Mouse (Mus musculus): ENCODE results near the gene Hspb2. TPM values are rescaled to one million over a fixed set of nuclear protein-coding genes. Genes with fewer than 3 reads are reported as not detected.

The Hspb2 gene
- polyA plus RNA-seq, 1 experiment = 249 TPM

GRCm38 (mm10) chr9:50727171-50727924 is 24.8 kb downstream of the Hspb2 start:
- Histone ChIP-seq H3K79me2 (ENCODE audit: control insufficient read depth, insufficient read depth) (no peaks in the 10 kb centered on the region), H3K4me2 (ENCODE audit: low read depth) (peak overlapping the region; percentile 86), H3K4me3 (peak overlapping the region; percentile 27), H3ac (ENCODE audit: control insufficient read depth, insufficient read length) (no peak overlapping the region), H3K36me3 (ENCODE audit: control insufficient read depth, insufficient read depth) (no peaks in the 10 kb centered on the region), H3K27me3 (ENCODE audit: control insufficient read depth, insufficient read depth, insufficient read length) (no peaks in the 10 kb centered on the region)
- TF ChIP-seq CEBPB (IDR thresholded peaks at IDR 0.05; ENCODE audit: insufficient read depth, poor library complexity, severe bottlenecking) (no peak), TCF3 (IDR thresholded peaks at IDR 0.05; ENCODE audit: insufficient read length, low read depth) (no peak), MYOD1 (IDR thresholded peaks at IDR 0.05; ENCODE audit: control insufficient read depth in 1 of 3, insufficient read length in 2 of 3, low read depth in 2 of 3) (peak in 2 of 3 experiments; percentile 29 to 62), MYOG (IDR thresholded peaks at IDR 0.05; ENCODE audit: control insufficient read depth in 1 of 3, insufficient read depth in 1 of 3, insufficient read length in 2 of 3, low read depth in 2 of 3) (peak in 1 of 3 experiments; percentile 65)

GRCm38 (mm10) chr9:50725921-50726590 is 26.1 kb downstream of the Hspb2 start:
- Histone ChIP-seq H3K4me2 (ENCODE audit: low read depth) (no peak overlapping the region), H3K79me2 (ENCODE audit: control insufficient read depth, insufficient read depth) (no peaks in the 10 kb centered on the region), H3K27me3 (ENCODE audit: control insufficient read depth, insufficient read depth, insufficient read length) (no peaks in the 10 kb centered on the region), H3ac (ENCODE audit: control insufficient read depth, insufficient read length) (no peak overlapping the region), H3K36me3 (ENCODE audit: control insufficient read depth, insufficient read depth) (no peaks in the 10 kb centered on the region), H3K4me3 (no peak overlapping the region)
- TF ChIP-seq REST (IDR thresholded peaks at IDR 0.05; ENCODE audit: insufficient read depth, insufficient read length) = no peak
- TF ChIP-seq E2F4 (IDR thresholded peaks at IDR 0.05; ENCODE audit: insufficient read depth) = no peak
- TF ChIP-seq TCF12 (IDR thresholded peaks at IDR 0.05; ENCODE audit: insufficient read depth, poor library complexity, severe bottlenecking) = no peak

DNA sequence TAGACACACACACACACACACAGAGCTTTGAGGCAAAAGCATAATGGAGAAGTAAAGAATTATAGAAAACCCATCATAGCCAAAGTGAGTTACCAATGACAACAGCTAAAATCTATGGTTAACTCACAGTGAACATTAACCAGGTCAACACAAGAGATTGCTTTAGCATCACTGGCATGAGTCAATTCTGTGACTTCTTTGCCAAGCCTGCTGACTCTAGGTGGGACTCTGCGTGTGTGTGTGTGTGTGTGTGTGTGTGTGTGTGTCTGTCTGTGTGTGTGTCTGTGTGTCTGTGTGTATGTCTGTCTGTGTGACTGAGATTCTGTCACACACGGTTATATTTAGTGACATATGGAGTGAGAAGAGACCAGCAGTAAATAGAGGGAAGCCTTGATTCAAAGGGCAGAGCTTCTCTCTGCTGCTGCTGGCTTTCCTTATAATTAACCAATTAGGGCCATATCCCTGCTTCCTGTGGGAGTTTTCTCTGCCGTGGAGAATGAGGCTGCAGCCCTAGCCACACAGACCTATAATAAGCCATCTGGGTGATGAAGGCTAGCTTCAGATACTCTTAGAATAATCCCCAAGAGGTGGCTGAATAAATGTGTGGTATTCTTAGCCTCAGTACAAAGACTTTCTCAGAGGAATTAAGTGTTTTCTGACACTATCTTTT is 27.4 kb downstream of the Hspb2 start:
- no peak overlapping the region for H3ac ChIP-seq (ENCODE audit: control insufficient read depth, insufficient read length)
- H3K27me3 ChIP-seq (ENCODE audit: control insufficient read depth, insufficient read depth, insufficient read length) = no peaks in the 10 kb centered on the region
- H3K4me3 ChIP-seq = no peak overlapping the region
- H3K4me2 ChIP-seq (ENCODE audit: low read depth) = no peak overlapping the region
- no peaks in the 10 kb centered on the region for H3K79me2 ChIP-seq (ENCODE audit: control insufficient read depth, insufficient read depth)
- no peaks in the 10 kb centered on the region for H3K36me3 ChIP-seq (ENCODE audit: control insufficient read depth, insufficient read depth)
- TF ChIP-seq TCF3 (IDR thresholded peaks at IDR 0.05; ENCODE audit: insufficient read length, low read depth) (no peak), USF1 (IDR thresholded peaks at IDR 0.05; ENCODE audit: low read depth) (no peak), TCF12 (IDR thresholded peaks at IDR 0.05; ENCODE audit: insufficient read depth, poor library complexity, severe bottlenecking) (no peak), E2F4 (IDR thresholded peaks at IDR 0.05; ENCODE audit: insufficient read depth) (no peak), POLR2A (IDR thresholded peaks at IDR 0.05; ENCODE audit: insufficient read length, low read depth) (no peak), POLR2AphosphoS2 (IDR thresholded peaks at IDR 0.05; ENCODE audit: insufficient read length, low read depth) (no peak), SRF (IDR thresholded peaks at IDR 0.05; ENCODE audit: control insufficient read depth, insufficient read length, low read depth) (no peak), MYOG (IDR thresholded peaks at IDR 0.05; ENCODE audit: control insufficient read depth in 1 of 3, insufficient read depth in 1 of 3, insufficient read length in 2 of 3, low read depth in 2 of 3) (no peak), MAX (IDR thresholded peaks at IDR 0.05; ENCODE audit: low read depth) (no peak), REST (IDR thresholded peaks at IDR 0.05; ENCODE audit: insufficient read depth, insufficient read length) (no peak), MYOD1 (IDR thresholded peaks at IDR 0.05; ENCODE audit: control insufficient read depth in 1 of 3, insufficient read length in 2 of 3, low read depth in 2 of 3) (no peak), CEBPB (IDR thresholded peaks at IDR 0.05; ENCODE audit: insufficient read depth, poor library complexity, severe bottlenecking) (no peak)

- Histone ChIP-seq H3ac (ENCODE audit: control insufficient read depth, insufficient read length) (no peak overlapping the region), H3K79me2 (ENCODE audit: control insufficient read depth, insufficient read depth) (no peaks in the 10 kb centered on the region), H3K4me2 (ENCODE audit: low read depth) (no peak overlapping the region), H3K4me3 (no peak overlapping the region), H3K27me3 (ENCODE audit: control insufficient read depth, insufficient read depth, insufficient read length) (no peaks in the 10 kb centered on the region), H3K36me3 (ENCODE audit: control insufficient read depth, insufficient read depth) (no peaks in the 10 kb centered on the region)
- no peak for TF ChIP-seq TCF3 (IDR thresholded peaks at IDR 0.05; ENCODE audit: insufficient read length, low read depth)
- TF ChIP-seq MYOD1 (IDR thresholded peaks at IDR 0.05; ENCODE audit: control insufficient read depth in 1 of 3, insufficient read length in 2 of 3, low read depth in 2 of 3) = peak in 2 of 3 experiments; percentile 65 to 79
Observed at GRCm38 (mm10) chr9:50724147-50724546, 28.0 kb downstream of the Hspb2 start.

DNA sequence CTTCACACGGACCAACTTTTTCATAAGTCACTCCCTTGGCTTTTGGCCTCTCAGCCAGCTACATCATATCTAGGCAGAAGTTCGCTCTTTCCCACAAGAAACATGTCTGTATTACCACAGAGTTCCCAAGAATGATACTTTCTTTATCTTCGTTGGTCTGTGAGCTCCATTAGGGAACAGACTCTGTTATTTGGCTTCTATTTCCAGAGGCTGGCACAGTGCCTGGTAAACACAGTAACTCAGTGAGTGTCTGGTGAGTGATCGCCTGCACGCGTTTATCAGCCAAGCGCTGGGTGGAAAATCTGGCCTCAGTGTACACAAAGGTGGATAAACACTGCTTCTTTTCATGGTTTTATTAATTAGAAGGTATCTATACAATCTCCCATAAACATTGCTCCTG is 28.7 kb downstream of the Hspb2 start:
- peak overlapping the region; percentile 56 for H3K4me2 ChIP-seq (ENCODE audit: low read depth)
- no peak overlapping the region for H3K4me3 ChIP-seq
- no peak overlapping the region for H3ac ChIP-seq (ENCODE audit: control insufficient read depth, insufficient read length)
- H3K79me2 ChIP-seq (ENCODE audit: control insufficient read depth, insufficient read depth) = no peaks in the 10 kb centered on the region
- H3K27me3 ChIP-seq (ENCODE audit: control insufficient read depth, insufficient read depth, insufficient read length) = no peaks in the 10 kb centered on the region
- H3K36me3 ChIP-seq (ENCODE audit: control insufficient read depth, insufficient read depth) = no peaks in the 10 kb centered on the region
- TF ChIP-seq MYOD1 (IDR thresholded peaks at IDR 0.05; ENCODE audit: control insufficient read depth in 1 of 3, insufficient read length in 2 of 3, low read depth in 2 of 3) = no peak
- TF ChIP-seq POLR2A (IDR thresholded peaks at IDR 0.05; ENCODE audit: insufficient read length, low read depth) = no peak
- TF ChIP-seq MYOG (IDR thresholded peaks at IDR 0.05; ENCODE audit: control insufficient read depth in 1 of 3, insufficient read depth in 1 of 3, insufficient read length in 2 of 3, low read depth in 2 of 3) = no peak
- no peak for TF ChIP-seq MAX (IDR thresholded peaks at IDR 0.05; ENCODE audit: low read depth)
- TF ChIP-seq E2F4 (IDR thresholded peaks at IDR 0.05; ENCODE audit: insufficient read depth) = no peak
- TF ChIP-seq CEBPB (IDR thresholded peaks at IDR 0.05; ENCODE audit: insufficient read depth, poor library complexity, severe bottlenecking) = no peak
- no peak for TF ChIP-seq POLR2AphosphoS2 (IDR thresholded peaks at IDR 0.05; ENCODE audit: insufficient read length, low read depth)
- no peak for TF ChIP-seq USF1 (IDR thresholded peaks at IDR 0.05; ENCODE audit: low read depth)
- no peak for TF ChIP-seq TCF12 (IDR thresholded peaks at IDR 0.05; ENCODE audit: insufficient read depth, poor library complexity, severe bottlenecking)
- TF ChIP-seq TCF3 (IDR thresholded peaks at IDR 0.05; ENCODE audit: insufficient read length, low read depth) = no peak
